Mouse (Mus musculus): ENCODE measurements around the gene Spatc1l.

Gene Spatc1l

GRCm38 (mm10) chr10:76561972-76562371 is at the start of gene Spatc1l:
Spatc1l (plus strand) TSS chr10:76562272.
- DNase-seq = no peak

GRCm38 (mm10) chr10:76512965-76513583 is 49.0 kb upstream of the Spatc1l start:
- peak; percentile 74 to 92 for DNase-seq

- DNase-seq = no peak
These were observed 31.1 kb upstream of the Spatc1l start for GRCm38 (mm10) chr10:76530922-76531321.

- DNase-seq = peak; percentile 98 to 99
These were observed 30.7 kb upstream of the Spatc1l start, which contains the start of gene Lss for GRCm38 (mm10) chr10:76531375-76531774. Lss (plus strand) TSS chr10:76531588.

- DNase-seq = no peak
These were observed 30.2 kb upstream of the Spatc1l start for GRCm38 (mm10) chr10:76531828-76532227.

- no peak for DNase-seq
These were observed 26.5 kb upstream of the Spatc1l start for GRCm38 (mm10) chr10:76535526-76535925.

GRCm38 (mm10) chr10:76537619-76538018 is 24.5 kb upstream of the Spatc1l start:
- DNase-seq = no peak

- DNase-seq = no peak
These were observed 20.6 kb upstream of the Spatc1l start for GRCm38 (mm10) chr10:76541336-76542085.

GRCm38 (mm10) chr10:76542636-76543375 is 19.3 kb upstream of the Spatc1l start:
- DNase-seq = no peak

GRCm38 (mm10) chr10:76546566-76546965 is 15.5 kb upstream of the Spatc1l start:
- DNase-seq = no peak

GRCm38 (mm10) chr10:76548218-76548617 is 13.9 kb upstream of the Spatc1l start:
- DNase-seq = no peak

GRCm38 (mm10) chr10:76550458-76550857 is 11.6 kb upstream of the Spatc1l start:
- peak; percentile 18 to 39 for DNase-seq

- DNase-seq = no peak
These were observed 10.5 kb upstream of the Spatc1l start for GRCm38 (mm10) chr10:76551556-76551955.

GRCm38 (mm10) chr10:76554061-76554460 is 8.0 kb upstream of the Spatc1l start:
- DNase-seq = no peak

GRCm38 (mm10) chr10:76569996-76570685 is 8.1 kb downstream of the Spatc1l start:
- DNase-seq = no peak

GRCm38 (mm10) chr10:76571070-76571469 is 9.0 kb downstream of the Spatc1l start:
- DNase-seq = no peak

GRCm38 (mm10) chr10:76572151-76572550 is 10.1 kb downstream of the Spatc1l start:
- DNase-seq = no peak

- DNase-seq = no peak
These were observed 13.3 kb downstream of the Spatc1l start, which contains the start of gene Ftcd for GRCm38 (mm10) chr10:76575374-76575773. Ftcd (plus strand) TSS chr10:76575648.

- DNase-seq = no peak
These were observed 14.8 kb downstream of the Spatc1l start for GRCm38 (mm10) chr10:76576920-76577319.

GRCm38 (mm10) chr10:76584138-76584537 is 22.1 kb downstream of the Spatc1l start:
- DNase-seq = no peak

- no peak for DNase-seq
These were observed 24.1 kb downstream of the Spatc1l start for GRCm38 (mm10) chr10:76586190-76586589.

GRCm38 (mm10) chr10:76590197-76590596 is 28.1 kb downstream of the Spatc1l start:
- no peak for DNase-seq

- DNase-seq = no peak
These were observed 34.3 kb downstream of the Spatc1l start for GRCm38 (mm10) chr10:76596338-76596737.

Measured in cerebellum, postnatal 14 days (tissue).